Mouse (Mus musculus): ENCODE measurements around the gene Gm49711. TPM values are rescaled to one million over a fixed set of nuclear protein-coding genes. Genes with fewer than 3 reads are reported as not detected.
"Not testable (repeated sequence)": the region's sequence is repeated elsewhere in the genome, so short reads cannot be mapped to it uniquely, and the experiment has no call there.

Gm49711 gene
- polyA plus RNA-seq, 1 experiment from 2014 or later, result 0.11 TPM

- H3K4me1 ChIP-seq, result peaks cover 4% of the 10 kb centered on the region
- no peak overlapping the region for H3K27ac ChIP-seq (replicated peaks)
- H3K36me3 ChIP-seq, result peaks cover 30% of the 10 kb centered on the region
- H3K9me3 ChIP-seq (replicated peaks), result no peaks in the 10 kb centered on the region
- no peak for DNase-seq (ENCODE audit: low spot score)
- H3K27me3 ChIP-seq (ENCODE audit: low read depth, poor library complexity, severe bottlenecking), result no peaks in the 10 kb centered on the region
- H3K4me3 ChIP-seq, result no peak overlapping the region
- WGBS, result 88% methylated on average over 10 of the region's 10 CpGs
Observed at GRCm38 (mm10) chr16:92083771-92084453, 25.8 kb downstream of the Gm49711 start.

DNA sequence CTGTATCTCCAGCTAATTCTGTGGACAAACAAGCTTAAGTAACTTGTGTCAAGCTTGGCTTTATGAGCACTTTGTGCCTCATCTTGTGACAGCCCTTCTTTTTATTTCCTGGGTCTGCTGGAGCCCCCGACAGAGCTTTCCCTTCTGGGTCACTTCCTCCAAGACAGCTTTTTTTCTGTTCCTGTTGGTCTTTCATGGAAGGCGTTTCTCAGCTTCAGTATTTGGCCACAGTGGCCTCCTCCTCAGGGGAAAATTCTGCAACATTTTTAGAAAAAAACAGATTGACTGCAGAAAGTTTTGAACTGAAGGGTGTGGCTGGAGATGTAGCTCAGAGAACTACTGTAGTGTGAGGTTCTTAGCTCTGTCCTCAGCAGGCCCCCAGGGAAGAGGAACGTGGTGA, 31.1 kb downstream of the Gm49711 start:
- Histone ChIP-seq H3K36me3 (peaks cover 4% of the 10 kb centered on the region; the same call in 1 of the 2 replicates), H3K27me3 (ENCODE audit: low read depth, poor library complexity, severe bottlenecking) (no peaks in the 10 kb centered on the region), H3K4me3 (no peak overlapping the region), H3K27ac (replicated peaks) (no peak overlapping the region), H3K4me1 (peaks cover 24% of the 10 kb centered on the region), H3K9me3 (replicated peaks) (no peaks in the 10 kb centered on the region)
- 60% methylated on average over 3 of the region's 3 CpGs for WGBS
- DNase-seq (ENCODE audit: low spot score), result no peak

GRCm38 (mm10) chr16:92091876-92092275, 33.8 kb downstream of the Gm49711 start:
- peaks cover 24% of the 10 kb centered on the region for H3K4me1 ChIP-seq
- H3K4me3 ChIP-seq, result no peak overlapping the region
- 66% methylated on average over 5 of the region's 5 CpGs for WGBS
- peaks cover 5% of the 10 kb centered on the region; the same call in 1 of the 2 replicates for H3K36me3 ChIP-seq
- no peak overlapping the region for H3K27ac ChIP-seq (replicated peaks)
- peak; percentile 8 for DNase-seq (ENCODE audit: low spot score)
- no peaks in the 10 kb centered on the region for H3K27me3 ChIP-seq (ENCODE audit: low read depth, poor library complexity, severe bottlenecking)
- no peaks in the 10 kb centered on the region for H3K9me3 ChIP-seq (replicated peaks)

DNA sequence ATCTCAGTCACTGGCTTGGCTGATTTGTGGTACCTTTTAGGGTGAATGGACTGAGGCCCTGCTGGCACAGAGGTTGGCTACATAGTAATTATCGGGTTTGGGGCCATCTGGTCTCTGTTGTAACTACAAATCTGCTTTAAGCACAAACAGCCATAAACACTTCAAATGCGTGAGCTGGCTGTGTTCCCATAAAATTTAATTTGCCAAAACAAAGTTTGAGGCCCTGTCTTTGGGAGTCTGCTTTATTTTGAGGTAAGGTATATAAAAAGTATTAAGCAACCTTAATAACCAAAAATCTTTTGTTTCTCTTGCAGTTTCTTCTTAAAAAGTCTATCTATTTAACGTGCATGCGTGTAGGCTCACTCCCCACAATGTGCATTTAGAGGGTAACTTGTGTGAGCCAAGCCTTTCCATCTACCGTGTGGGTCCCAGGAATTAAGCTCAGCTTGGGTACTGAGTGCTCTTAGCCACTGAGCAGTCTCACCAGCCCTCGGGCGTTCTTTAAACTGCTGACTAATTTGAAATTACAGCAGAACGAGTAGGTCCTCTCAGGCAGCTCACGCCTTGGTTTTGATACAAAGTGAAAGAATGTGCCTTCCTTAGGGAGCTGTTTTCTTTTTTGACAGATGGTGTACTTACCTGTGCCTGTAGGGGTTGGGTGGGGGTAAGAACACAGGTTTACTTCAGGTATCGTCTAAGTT, 40.4 kb downstream of the Gm49711 start:
- Histone ChIP-seq H3K4me1 (peaks cover 22% of the 10 kb centered on the region), H3K27ac (replicated peaks) (no peak overlapping the region), H3K36me3 (peaks cover 30% of the 10 kb centered on the region), H3K27me3 (ENCODE audit: low read depth, poor library complexity, severe bottlenecking) (no peaks in the 10 kb centered on the region), H3K4me3 (no peak overlapping the region), H3K9me3 (replicated peaks) (no peaks in the 10 kb centered on the region)
- WGBS, result 89% methylated on average over 10 of the region's 10 CpGs
- DNase-seq (ENCODE audit: low spot score), result no peak

DNA sequence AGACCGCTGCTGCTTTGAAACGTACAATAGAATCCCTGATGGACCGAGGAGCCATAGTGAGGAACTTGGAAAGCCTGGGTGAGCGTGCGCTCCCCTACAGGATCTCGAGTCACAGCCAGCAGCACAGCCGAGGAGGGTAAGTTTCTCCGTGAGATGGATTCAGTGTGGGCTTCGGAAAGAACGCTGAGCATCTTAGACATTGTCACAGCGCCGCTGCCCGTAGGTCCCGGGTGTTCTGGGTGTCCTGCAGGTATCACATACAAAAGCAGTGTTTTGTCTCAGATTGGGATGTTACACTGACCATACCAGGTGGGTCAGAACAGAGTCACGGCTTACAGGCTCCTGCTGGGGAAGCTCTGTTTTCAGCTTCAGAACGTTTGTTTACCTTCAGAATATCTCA, 41.5 kb downstream of the Gm49711 start:
- Histone ChIP-seq H3K4me3 (no peak overlapping the region), H3K9me3 (replicated peaks) (no peaks in the 10 kb centered on the region), H3K4me1 (peaks cover 33% of the 10 kb centered on the region), H3K27ac (replicated peaks) (no peak overlapping the region), H3K36me3 (peaks cover 25% of the 10 kb centered on the region), H3K27me3 (ENCODE audit: low read depth, poor library complexity, severe bottlenecking) (no peaks in the 10 kb centered on the region)
- WGBS, result 88% methylated on average over 16 of the region's 16 CpGs
- DNase-seq (ENCODE audit: low spot score), result no peak

- no peak for DNase-seq (ENCODE audit: low spot score)
- peaks cover 37% of the 10 kb centered on the region for H3K4me1 ChIP-seq
- H3K27ac ChIP-seq (replicated peaks), result no peak overlapping the region
- H3K9me3 ChIP-seq (replicated peaks), result no peaks in the 10 kb centered on the region
- 84% methylated on average over 4 of the region's 4 CpGs for WGBS
- no peak overlapping the region for H3K4me3 ChIP-seq
- H3K36me3 ChIP-seq, result peaks cover 25% of the 10 kb centered on the region
- H3K27me3 ChIP-seq (ENCODE audit: low read depth, poor library complexity, severe bottlenecking), result no peaks in the 10 kb centered on the region
Observed at GRCm38 (mm10) chr16:92100111-92100510, 42.0 kb downstream of the Gm49711 start.

DNA sequence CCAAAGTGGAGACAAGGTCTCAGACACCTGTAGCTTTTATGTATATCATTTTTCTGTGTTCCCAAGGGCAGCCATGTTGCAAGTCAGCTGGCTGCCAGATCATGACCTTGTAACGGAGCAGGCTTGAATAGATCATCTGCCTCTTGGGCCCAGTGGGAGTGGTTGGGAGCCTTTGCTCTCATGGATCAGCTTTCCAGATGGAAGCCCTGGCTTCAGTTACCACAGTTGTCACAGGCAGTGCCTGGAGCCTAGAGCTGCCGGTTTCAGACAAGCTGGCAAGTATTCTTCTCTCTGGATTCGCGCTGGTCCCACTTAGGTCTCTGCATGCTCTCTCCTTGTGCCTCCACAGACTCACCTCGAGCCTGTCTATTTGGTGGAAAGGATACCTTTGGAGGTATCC, 44.0 kb downstream of the Gm49711 start:
- Histone ChIP-seq H3K27ac (replicated peaks) (no peak overlapping the region), H3K4me3 (no peak overlapping the region), H3K9me3 (replicated peaks) (no peaks in the 10 kb centered on the region), H3K36me3 (peaks cover 27% of the 10 kb centered on the region), H3K4me1 (peaks cover 44% of the 10 kb centered on the region), H3K27me3 (ENCODE audit: low read depth, poor library complexity, severe bottlenecking) (no peaks in the 10 kb centered on the region)
- no peak for DNase-seq (ENCODE audit: low spot score)
- WGBS, result 87% methylated on average over 5 of the region's 5 CpGs

GRCm38 (mm10) chr16:92102931-92103330, 44.8 kb downstream of the Gm49711 start:
- not testable (repeated sequence) for H3K9me3 ChIP-seq (replicated peaks); DNase-seq (ENCODE audit: low spot score); H3K27me3 ChIP-seq (ENCODE audit: low read depth, poor library complexity, severe bottlenecking); H3K27ac ChIP-seq (replicated peaks); H3K4me3 ChIP-seq
- H3K36me3 ChIP-seq, result peaks cover 29% of the 10 kb centered on the region
- H3K4me1 ChIP-seq, result peaks cover 44% of the 10 kb centered on the region
- 96% methylated on average over 7 of the region's 7 CpGs for WGBS

DNA sequence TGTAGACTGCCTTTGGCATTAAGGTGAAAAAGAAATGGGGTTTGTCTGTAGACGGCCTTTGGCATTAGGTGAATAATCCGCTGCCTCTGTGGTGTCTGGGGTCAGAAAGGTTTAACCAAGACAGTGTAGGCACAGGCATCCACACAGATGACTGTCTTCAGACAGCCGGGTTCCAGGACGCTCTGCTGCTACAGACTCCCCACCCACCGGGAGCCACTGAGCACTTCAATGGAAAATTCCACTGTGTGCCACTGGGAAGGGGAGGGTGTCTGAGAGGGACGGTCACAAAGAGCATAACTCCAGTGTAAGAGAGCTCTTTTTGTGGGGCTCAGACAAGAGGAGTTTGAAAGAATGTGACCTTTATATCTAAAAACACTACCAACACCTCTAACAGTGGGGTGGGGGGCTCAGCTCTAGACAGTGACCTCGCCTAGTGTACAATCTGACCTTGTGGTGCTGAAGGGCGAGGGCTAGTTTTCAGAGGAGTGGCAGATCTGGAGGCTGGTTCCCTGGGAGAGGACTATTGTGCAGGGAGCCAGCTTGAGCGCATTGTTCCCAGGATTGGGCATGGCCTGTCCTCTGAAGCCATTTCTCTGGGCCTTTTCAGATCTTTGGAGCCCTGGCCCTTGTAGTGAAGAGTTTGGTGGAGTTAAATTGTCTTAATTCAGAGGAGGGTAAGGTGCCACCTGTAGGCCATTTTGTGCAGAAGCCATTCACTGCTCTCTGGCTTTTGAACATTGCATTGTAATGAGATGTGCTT, 45.6 kb downstream of the Gm49711 start:
- peaks cover 29% of the 10 kb centered on the region for H3K36me3 ChIP-seq
- peaks cover 44% of the 10 kb centered on the region for H3K4me1 ChIP-seq
- H3K9me3 ChIP-seq (replicated peaks), result no peaks in the 10 kb centered on the region
- 27% methylated on average over 9 of the region's 9 CpGs for WGBS
- DNase-seq (ENCODE audit: low spot score), result peak; percentile 44
- H3K4me3 ChIP-seq, result no peak overlapping the region
- H3K27me3 ChIP-seq (ENCODE audit: low read depth, poor library complexity, severe bottlenecking), result no peaks in the 10 kb centered on the region
- H3K27ac ChIP-seq (replicated peaks), result peak overlapping the region; percentile 69

DNA sequence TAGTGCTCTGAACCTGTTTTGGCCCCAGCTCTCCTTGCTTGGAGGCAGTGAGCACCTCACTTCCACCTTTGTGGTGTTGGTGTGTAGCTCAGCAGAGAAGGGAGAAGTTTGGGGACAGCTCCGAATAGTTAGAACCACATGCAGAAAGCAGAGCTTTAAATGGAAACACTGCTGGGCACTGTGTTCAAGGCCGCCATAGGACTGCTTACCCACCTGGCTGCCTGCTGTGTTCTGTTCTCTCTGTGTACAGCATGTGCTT, 46.1 kb downstream of the Gm49711 start:
- DNase-seq (ENCODE audit: low spot score), result no peak
- Histone ChIP-seq H3K27me3 (ENCODE audit: low read depth, poor library complexity, severe bottlenecking) (no peaks in the 10 kb centered on the region), H3K4me3 (no peak overlapping the region), H3K27ac (replicated peaks) (peak overlapping the region; percentile 69), H3K36me3 (peaks cover 29% of the 10 kb centered on the region), H3K4me1 (peaks cover 44% of the 10 kb centered on the region), H3K9me3 (replicated peaks) (no peaks in the 10 kb centered on the region)
- 79% methylated on average over 2 of the region's 2 CpGs for WGBS

- Histone ChIP-seq H3K4me1 (peaks cover 41% of the 10 kb centered on the region), H3K9me3 (replicated peaks) (no peaks in the 10 kb centered on the region), H3K36me3 (peaks cover 24% of the 10 kb centered on the region), H3K27ac (replicated peaks) (peak overlapping the region; percentile 69; the same call in 1 of the 2 replicates), H3K4me3 (no peak overlapping the region), H3K27me3 (ENCODE audit: low read depth, poor library complexity, severe bottlenecking) (no peaks in the 10 kb centered on the region)
- WGBS, result 96% methylated on average over 2 of the region's 2 CpGs
- no peak for DNase-seq (ENCODE audit: low spot score)
Observed at GRCm38 (mm10) chr16:92104951-92105350, 46.8 kb downstream of the Gm49711 start.

DNA sequence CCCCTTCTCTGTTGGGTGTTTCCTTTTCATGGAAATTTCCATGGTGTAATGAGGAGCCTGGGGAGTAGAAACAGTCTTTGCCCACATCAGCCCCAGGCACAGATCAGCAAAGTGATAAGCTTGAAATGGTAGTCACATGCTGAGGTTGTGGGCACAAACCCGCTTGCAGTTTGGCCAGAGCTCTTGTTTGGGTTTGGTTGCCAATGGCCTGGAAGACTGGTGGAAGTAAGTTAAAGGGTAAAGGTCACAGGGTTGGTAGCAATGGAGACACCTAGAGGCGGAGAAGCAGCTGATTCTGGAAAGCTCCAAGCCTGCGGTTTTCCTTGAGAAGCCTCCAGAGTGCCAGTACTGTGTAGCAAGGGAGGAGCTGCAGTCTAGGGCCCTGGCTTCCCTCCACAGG, 47.5 kb downstream of the Gm49711 start:
- Histone ChIP-seq H3K27ac (replicated peaks) (no peak overlapping the region), H3K9me3 (replicated peaks) (no peaks in the 10 kb centered on the region), H3K27me3 (ENCODE audit: low read depth, poor library complexity, severe bottlenecking) (no peaks in the 10 kb centered on the region), H3K36me3 (peaks cover 18% of the 10 kb centered on the region), H3K4me3 (no peak overlapping the region), H3K4me1 (peaks cover 34% of the 10 kb centered on the region)
- 72% methylated on average over 3 of the region's 3 CpGs for WGBS
- no peak for DNase-seq (ENCODE audit: low spot score)

- Histone ChIP-seq H3K27ac (replicated peaks) (no peak overlapping the region), H3K4me3 (no peak overlapping the region), H3K27me3 (ENCODE audit: low read depth, poor library complexity, severe bottlenecking) (no peaks in the 10 kb centered on the region), H3K9me3 (replicated peaks) (no peaks in the 10 kb centered on the region), H3K4me1 (peaks cover 30% of the 10 kb centered on the region), H3K36me3 (peaks cover 18% of the 10 kb centered on the region)
- DNase-seq (ENCODE audit: low spot score), result no peak
- 96% methylated on average over 5 of the region's 5 CpGs for WGBS
Observed at GRCm38 (mm10) chr16:92107346-92107745, 49.2 kb downstream of the Gm49711 start.

All from midbrain, embryonic 10.5 days (tissue).